Mouse (Mus musculus) lung, embryonic 16.5 days (tissue): ENCODE measurements around the gene Prss46. TPM values are rescaled to one million over a fixed set of nuclear protein-coding genes. Genes with fewer than 3 reads are reported as not detected.

ENCODE experiments used
- ATAC-seq: fragments of 200-750 bp; cut with Nextera tagmentation; 2 replicates; pipeline ENCODE4 v1.8.0; 2017; ENCODE audit warnings: low read depth, mild to moderate bottlenecking, moderate library complexity
- H3K27ac ChIP-seq: fragments of 300-500 bp; sonication (generic); 2 replicates; pipeline ENCODE4 v1.5.1; 2014; ENCODE audit warnings: mild to moderate bottlenecking, control low read depth, low read length
- H3K27me3 ChIP-seq: fragments of 300-500 bp; sonication (generic); 2 replicates; pipeline ENCODE4 v1.6.1; 2014; ENCODE audit warnings: low read depth, low read length, mixed read lengths; ENCODE audit not compliant: control insufficient read depth, insufficient read depth
- H3K36me3 ChIP-seq: fragments of 300-500 bp; sonication (generic); 2 replicates; pipeline ENCODE4 v1.6.1; 2014; ENCODE audit warnings: low read length; ENCODE audit not compliant: control insufficient read depth, insufficient read depth
- H3K4me1 ChIP-seq: fragments of 300-500 bp; sonication (generic); replicated peaks from 2 replicates; pipeline ENCODE4 v1.6.1; 2014; ENCODE audit warnings: low read length, mixed read lengths; ENCODE audit not compliant: control insufficient read depth, insufficient read depth
- H3K4me2 ChIP-seq: fragments of 300-500 bp; sonication (generic); 2 replicates; pipeline ENCODE4 v1.6.1; 2014; ENCODE audit warnings: low read depth, low read length, control low read depth
- H3K4me3 ChIP-seq: fragments of 300-500 bp; sonication (generic); 2 replicates; pipeline ENCODE4 v1.5.1; 2014; ENCODE audit warnings: mild to moderate bottlenecking, low read length, control low read depth
- H3K9ac ChIP-seq: fragments of 300-500 bp; sonication (generic); 2 replicates; pipeline ENCODE4 v1.6.1; 2014; ENCODE audit warnings: low read length, control low read depth
- H3K9me3 ChIP-seq: fragments of 300-500 bp; sonication (generic); 2 replicates; pipeline ENCODE4 v1.6.1; 2016; ENCODE audit warnings: low read length; ENCODE audit not compliant: control insufficient read depth
- WGBS: fragments of 180-500 bp; shearing (Covaris S2); extraction: QIAGEN DNeasy Blood & Tissue Kit; methylation state at CpG from one replicate; pipeline ENCODE4 v1.1.7; 2014; 5-methylcytosine and 5-hydroxymethylcytosine counted together
- polyA plus RNA-seq: library from polyadenylated mRNA; unstranded; fragments of >200 nt; fragmentation: Nextera tagmentation; extraction: Ambion mirVana; gene quantifications from 2 replicates; pipeline ENCODE4 v1.2.1, GENCODE M21; 2015

The Prss46 gene
- polyA plus RNA-seq, 1 experiment from 2014 or later = not detected

DNA sequence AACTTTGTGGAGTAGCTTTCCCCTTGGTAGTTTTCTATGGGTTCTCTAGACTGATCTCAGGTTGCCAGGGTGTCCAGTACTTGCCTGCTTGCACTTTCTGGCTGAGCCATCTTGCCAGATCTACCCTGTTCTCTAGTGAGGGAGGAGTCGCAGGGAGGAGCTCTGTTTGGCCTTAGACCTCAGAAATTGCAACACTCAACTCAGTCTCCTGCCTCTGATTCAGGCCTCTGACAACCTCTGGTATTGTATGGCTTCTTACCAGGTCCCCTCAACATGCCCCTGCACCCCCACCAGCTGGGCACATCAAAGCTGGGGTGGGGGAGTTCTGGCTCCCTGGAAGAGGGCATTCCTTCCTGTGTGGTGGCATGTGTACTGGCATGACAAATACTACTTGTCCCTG is 33.0 kb downstream of the Prss46 start:
- 79% methylated on average over 1 of the region's 1 CpGs for WGBS
- no peak overlapping the region for H3K4me3 ChIP-seq
- no peaks in the 10 kb centered on the region for H3K36me3 ChIP-seq
- peaks cover 35% of the 10 kb centered on the region for H3K4me1 ChIP-seq
- H3K4me2 ChIP-seq = no peak overlapping the region
- H3K9me3 ChIP-seq = no peaks in the 10 kb centered on the region
- no peak overlapping the region for H3K9ac ChIP-seq
- peaks cover 15% of the 10 kb centered on the region; the same call in 1 of the 2 replicates for H3K27me3 ChIP-seq
- ATAC-seq = no peak
- no peak overlapping the region for H3K27ac ChIP-seq

DNA sequence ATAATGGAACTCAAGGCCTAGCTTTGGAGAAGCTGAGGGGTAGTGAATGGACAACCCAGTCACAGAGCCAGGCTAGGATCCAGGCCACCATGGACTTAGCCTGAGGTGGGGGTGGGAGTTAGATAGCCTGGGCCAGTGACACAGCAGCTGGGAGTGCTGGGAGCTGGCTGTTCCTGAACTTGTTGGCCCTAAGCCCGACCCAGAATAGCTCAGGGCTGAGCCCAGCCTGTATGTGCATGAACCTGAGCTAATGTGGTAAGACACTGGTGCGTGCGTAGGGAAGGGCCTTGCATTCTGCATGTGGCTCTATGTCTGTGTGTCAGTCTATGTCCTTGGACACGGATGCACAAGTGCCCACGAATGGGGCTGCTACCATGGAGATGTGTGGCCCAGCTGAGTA is 33.6 kb downstream of the Prss46 start:
- Histone ChIP-seq H3K4me2 (no peak overlapping the region), H3K4me1 (peaks cover 36% of the 10 kb centered on the region), H3K9me3 (no peaks in the 10 kb centered on the region), H3K9ac (no peak overlapping the region), H3K36me3 (no peaks in the 10 kb centered on the region), H3K27ac (no peak overlapping the region), H3K27me3 (peaks cover 13% of the 10 kb centered on the region; the same call in 1 of the 2 replicates), H3K4me3 (no peak overlapping the region)
- no peak for ATAC-seq
- WGBS = 80% methylated on average over 5 of the region's 5 CpGs

DNA sequence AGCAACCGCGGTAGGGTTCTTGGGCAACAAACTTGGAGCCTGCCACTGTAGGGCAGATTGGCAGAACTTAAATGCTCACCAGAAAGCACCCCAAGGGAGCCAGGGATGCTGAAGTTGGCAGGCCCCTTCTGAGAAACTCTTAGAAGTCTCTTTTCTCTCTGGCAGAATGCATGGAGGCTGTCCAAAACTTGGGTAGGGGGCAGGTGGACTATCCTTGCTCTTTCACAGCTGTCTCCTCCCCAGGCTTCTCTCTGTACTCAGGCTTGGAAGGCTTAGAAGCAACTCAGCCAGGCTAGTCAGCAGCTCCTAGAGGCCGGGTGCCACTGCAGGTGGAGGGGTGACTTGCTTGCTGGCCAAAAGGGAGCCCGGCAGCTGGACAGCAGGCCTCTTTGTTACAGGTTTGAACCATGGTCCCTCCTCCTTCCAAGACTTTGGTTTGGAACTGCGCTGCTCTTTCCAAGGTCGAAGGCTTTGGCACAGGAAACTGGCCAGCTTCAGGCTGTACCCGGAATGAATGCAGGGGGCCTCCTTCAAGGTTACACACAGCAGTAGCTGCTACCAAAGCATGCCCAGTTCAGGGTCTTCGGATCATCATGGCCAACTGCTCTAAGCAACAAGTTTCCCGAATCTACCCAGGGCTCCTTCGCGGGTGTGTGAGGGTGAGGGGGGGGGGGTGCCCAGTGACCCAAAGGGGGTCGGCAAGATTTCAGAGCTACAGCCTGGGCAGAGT is 35.0 kb downstream of the Prss46 start, which contains the start of gene Als2cl:
Gene Als2cl, plus strand, starts transcription at position 680 of the 730 bp plus-strand sequence.
- Histone ChIP-seq H3K4me1 (peaks cover 28% of the 10 kb centered on the region), H3K36me3 (no peaks in the 10 kb centered on the region), H3K27me3 (no peaks in the 10 kb centered on the region), H3K27ac (peak within 1 kb of the TSS; percentile 89), H3K9me3 (no peaks in the 10 kb centered on the region), H3K9ac (peak within 1 kb of the TSS; percentile 73), H3K4me2 (peak within 1 kb of the TSS; percentile 93), H3K4me3 (peak within 1 kb of the TSS; percentile 70)
- WGBS = 14% methylated on average over 12 of the region's 12 CpGs
- peak; percentile 28; the same call in 1 of the 2 replicates for ATAC-seq

DNA sequence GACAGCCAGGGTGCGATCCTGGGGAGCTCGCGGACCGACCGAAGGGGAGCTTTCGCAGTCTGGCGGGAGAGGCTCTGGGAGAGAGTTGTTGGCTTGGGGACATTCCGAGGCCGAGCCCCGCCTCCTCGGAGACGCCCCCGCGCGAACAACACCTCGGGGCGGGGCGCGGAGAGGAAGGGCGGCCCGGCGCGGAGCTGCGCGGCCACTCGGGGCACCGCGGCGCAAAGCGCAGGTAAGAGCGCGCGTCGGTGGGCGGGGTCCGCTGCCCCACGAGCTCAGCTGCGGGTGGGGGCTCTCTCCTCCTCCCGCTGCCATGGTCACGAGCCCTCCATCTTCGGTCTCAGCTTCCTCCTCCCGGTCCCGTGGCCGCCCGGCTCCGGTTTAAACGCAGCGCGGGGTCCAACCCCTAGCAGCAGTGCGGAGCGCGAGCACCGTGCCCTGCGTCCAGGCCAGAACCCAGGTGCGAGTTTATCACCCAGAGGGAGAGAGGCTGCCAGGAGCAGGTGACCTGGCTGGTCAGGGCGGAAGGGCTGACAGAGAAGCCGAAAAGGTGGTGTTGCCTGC is 35.8 kb downstream of the Prss46 start, which contains the start of gene Tmie:
Gene Tmie, minus strand, starts transcription at position 116 of the 564 bp plus-strand sequence.
- Histone ChIP-seq H3K36me3 (0 out of 2 replicates have a peak, but pooled peaks cover 3% of the 10 kb centered on the region), H3K4me3 (peak within 1 kb of the TSS; percentile 70), H3K4me2 (peak within 1 kb of the TSS; percentile 93), H3K9me3 (no peaks in the 10 kb centered on the region), H3K27ac (peak within 1 kb of the TSS; percentile 89), H3K4me1 (peaks cover 28% of the 10 kb centered on the region), H3K27me3 (no peaks in the 10 kb centered on the region), H3K9ac (peak within 1 kb of the TSS; percentile 73)
- ATAC-seq = peak; percentile 87
- under 1% methylated on average over 37 of the region's 57 CpGs for WGBS

DNA sequence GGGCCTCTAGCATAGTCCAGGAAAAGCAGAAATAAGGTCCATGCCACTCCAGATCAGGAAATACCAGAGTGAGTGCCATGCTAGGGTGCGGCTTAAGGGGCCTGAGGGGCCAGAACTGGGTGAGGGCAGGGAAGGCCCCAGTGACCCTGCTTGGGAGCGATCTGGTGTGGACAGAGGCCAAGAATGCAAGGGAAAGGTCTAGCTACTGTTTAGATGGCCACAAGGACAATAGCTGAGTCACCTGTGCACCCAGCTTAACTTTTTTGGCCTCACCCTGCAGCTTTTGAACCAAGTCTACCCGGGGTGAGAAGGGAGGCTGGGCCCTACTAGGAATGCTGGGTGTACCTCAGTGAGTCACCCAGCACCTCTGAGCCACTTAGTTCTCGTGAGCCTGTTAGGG is 36.5 kb downstream of the Prss46 start:
- Histone ChIP-seq H3K36me3 (0 out of 2 replicates have a peak, but pooled peaks cover 3% of the 10 kb centered on the region), H3K9me3 (no peaks in the 10 kb centered on the region), H3K4me2 (peak overlapping the region; percentile 93), H3K27ac (peak overlapping the region; percentile 89), H3K4me1 (peaks cover 28% of the 10 kb centered on the region), H3K4me3 (peak overlapping the region; percentile 70), H3K9ac (peak overlapping the region; percentile 73), H3K27me3 (no peaks in the 10 kb centered on the region)
- peak; percentile 64 for ATAC-seq
- WGBS = 47% methylated on average over 4 of the region's 4 CpGs

DNA sequence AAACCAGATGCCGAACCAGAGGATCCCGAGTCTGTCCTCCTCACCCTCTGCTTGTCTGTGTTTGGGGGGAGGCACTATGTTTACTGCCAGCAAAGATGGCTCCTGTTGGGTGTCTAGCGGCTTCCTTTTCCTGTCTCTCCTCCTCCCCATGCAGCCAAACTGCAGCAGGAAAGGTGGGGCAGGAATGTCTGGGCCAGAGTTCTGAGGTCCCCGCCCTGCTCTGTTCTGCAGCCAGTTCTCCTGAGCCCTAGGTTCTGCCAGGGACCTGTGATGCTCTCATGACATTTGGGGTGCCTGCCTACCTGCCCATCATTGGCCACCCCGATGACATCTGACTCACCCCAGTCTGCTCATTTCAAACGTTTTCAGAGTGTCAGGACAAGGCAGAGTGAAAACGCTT is 37.6 kb downstream of the Prss46 start:
- ATAC-seq = no peak
- H3K4me1 ChIP-seq = peaks cover 28% of the 10 kb centered on the region
- peak overlapping the region; percentile 93; the same call in 1 of the 2 replicates for H3K4me2 ChIP-seq
- WGBS = 60% methylated on average over 7 of the region's 7 CpGs
- H3K9me3 ChIP-seq = no peaks in the 10 kb centered on the region
- H3K9ac ChIP-seq = no peak overlapping the region
- no peak overlapping the region; the same call in 1 of the 2 replicates for H3K27ac ChIP-seq
- 0 out of 2 replicates have a peak, but pooled peaks cover 3% of the 10 kb centered on the region for H3K36me3 ChIP-seq
- H3K4me3 ChIP-seq = no peak overlapping the region
- H3K27me3 ChIP-seq = no peaks in the 10 kb centered on the region

DNA sequence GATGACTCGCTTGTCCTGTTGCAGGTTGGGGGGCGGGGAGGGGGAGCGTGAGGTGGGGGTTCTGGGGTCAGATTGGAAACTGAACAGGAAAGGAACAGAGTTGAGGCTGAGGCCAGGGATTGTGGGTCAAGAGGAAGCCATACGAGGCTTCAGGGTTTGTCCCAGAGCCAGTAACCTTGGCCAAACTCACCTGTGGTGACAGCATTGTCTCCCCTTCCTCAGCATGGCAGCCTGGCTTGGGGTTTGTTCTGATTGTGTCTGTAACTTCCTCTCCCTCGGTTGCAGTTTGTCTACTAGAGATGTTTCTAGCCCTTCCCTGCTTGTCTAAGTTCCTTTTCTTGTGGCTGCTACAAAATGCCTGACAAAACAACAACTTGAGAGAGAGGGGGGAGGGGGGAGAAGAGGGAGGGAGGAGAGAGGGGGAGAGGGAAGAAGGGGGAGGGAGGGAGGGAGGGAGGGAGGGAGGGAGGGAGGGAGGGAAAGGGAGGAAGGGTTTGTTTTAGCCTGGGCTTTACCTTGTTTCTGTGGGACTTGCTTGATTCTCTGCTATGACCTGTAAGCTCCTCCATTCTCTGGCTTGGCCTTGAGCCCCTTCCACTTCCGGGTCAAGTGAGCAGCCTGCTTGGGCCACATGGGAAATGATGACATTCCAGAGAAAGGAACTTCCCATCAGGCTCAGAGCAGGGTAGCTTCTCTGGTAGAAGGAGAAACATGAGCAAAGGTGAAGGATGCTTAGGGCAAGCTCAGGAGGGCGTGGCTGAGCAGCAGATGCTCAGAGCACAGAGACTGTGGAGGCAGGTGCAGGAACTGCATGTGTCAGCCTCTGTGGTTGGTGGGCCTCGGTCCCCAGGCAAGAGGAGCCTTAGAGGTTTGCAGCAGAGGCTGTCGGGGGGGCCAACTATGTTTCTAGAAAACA is 43.3 kb downstream of the Prss46 start:
- Histone ChIP-seq H3K9ac (no peak overlapping the region), H3K9me3 (no peaks in the 10 kb centered on the region), H3K27ac (no peak overlapping the region), H3K4me3 (no peak overlapping the region), H3K36me3 (peaks cover 6% of the 10 kb centered on the region; the same call in 1 of the 2 replicates), H3K4me1 (no peaks in the 10 kb centered on the region; the same call in 1 of the 2 replicates), H3K27me3 (no peaks in the 10 kb centered on the region), H3K4me2 (no peak overlapping the region)
- no peak for ATAC-seq
- WGBS = 45% methylated on average over 9 of the region's 9 CpGs

DNA sequence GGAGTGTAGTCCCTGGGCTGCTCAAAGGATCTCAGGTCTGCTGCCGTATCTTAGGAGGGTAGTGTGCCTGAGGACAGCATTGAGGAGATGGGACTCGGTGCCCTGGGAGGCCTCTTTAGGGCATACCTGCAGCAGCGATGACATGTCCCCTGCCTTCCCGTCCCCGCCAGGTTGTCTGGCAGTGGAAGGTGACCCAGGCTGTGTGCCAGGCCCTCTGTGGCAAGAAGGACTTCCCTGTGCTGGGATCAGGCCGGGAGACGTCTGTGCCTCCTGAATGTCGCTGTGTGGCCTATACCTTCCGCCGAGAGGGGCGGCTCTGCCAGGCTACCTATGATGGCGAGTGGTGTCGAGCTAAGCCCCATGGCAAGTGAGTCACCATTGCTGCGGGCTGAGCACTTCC is 44.6 kb downstream of the Prss46 start:
- ATAC-seq = no peak
- Histone ChIP-seq H3K36me3 (peaks cover 6% of the 10 kb centered on the region; the same call in 1 of the 2 replicates), H3K4me3 (no peak overlapping the region), H3K27ac (no peak overlapping the region), H3K9ac (no peak overlapping the region), H3K4me1 (no peaks in the 10 kb centered on the region; the same call in 1 of the 2 replicates), H3K27me3 (no peaks in the 10 kb centered on the region), H3K9me3 (no peaks in the 10 kb centered on the region), H3K4me2 (no peak overlapping the region)
- 90% methylated on average over 14 of the region's 14 CpGs for WGBS
